Mouse (Mus musculus) ES-E14 (cell line): ENCODE measurements at regions not wholly inside any gene's neighbourhood (a gene's known extent, or its start where the extent isn't known, plus 50 kb on each side); places are given as distances from the start of the nearest gene placed in this dataset.

Experiments used
- CHD2 ChIP-seq: IDR thresholded peaks from 2 replicates; pipeline ENCODE4 v1.6.1; 2014; ENCODE audit warnings: mild to moderate bottlenecking, low read depth, low read length, inconsistent platforms
- HCFC1 ChIP-seq: IDR thresholded peaks from 2 replicates; pipeline ENCODE4 v1.6.1; 2012; ENCODE audit warnings: low read length, inconsistent platforms, borderline replicate concordance; ENCODE audit not compliant: insufficient read depth
- MAFK ChIP-seq: IDR thresholded peaks from 2 replicates; pipeline ENCODE4 v1.6.1; 2014; ENCODE audit warnings: mild to moderate bottlenecking, low read depth, low read length, inconsistent platforms; ENCODE audit not compliant: insufficient read depth
- ZNF384 ChIP-seq: IDR thresholded peaks from 2 replicates; pipeline ENCODE4 v1.6.1; 2012; ENCODE audit warnings: low read depth, low read length, inconsistent platforms

- no peak for TF ChIP-seq MAFK
- TF ChIP-seq CHD2, result no peak
- TF ChIP-seq ZNF384, result no peak
- no peak for TF ChIP-seq HCFC1
These were observed 103.4 kb upstream of the Vrk1 start for GRCm38 (mm10) chr12:105906584-105906983.
